Mouse (Mus musculus) lung, embryonic 15.5 days (tissue): ENCODE measurements around the gene Rnf145. TPM values are rescaled to one million over a fixed set of nuclear protein-coding genes. Genes with fewer than 3 reads are reported as not detected.

Experiments used
- ATAC-seq: fragments of 200-750 bp; cut with Nextera tagmentation; 2 replicates; pipeline ENCODE4 v1.8.0; 2017; ENCODE audit warnings: moderate number of reproducible peaks, borderline replicate concordance; ENCODE audit not compliant: low FRiP score, low TSS enrichment; ENCODE audit errors: extremely low read depth
- H3K27ac ChIP-seq: fragments of 300-500 bp; sonication (generic); 2 replicates; pipeline ENCODE4 v1.5.1; 2015; ENCODE audit warnings: moderate library complexity, mild to moderate bottlenecking, inconsistent platforms
- H3K27me3 ChIP-seq: fragments of 300-500 bp; sonication (generic); 2 replicates; pipeline ENCODE4 v1.6.1; 2015; ENCODE audit warnings: inconsistent platforms
- H3K36me3 ChIP-seq: fragments of 300-500 bp; sonication (generic); 2 replicates; pipeline ENCODE4 v1.6.1; 2015; ENCODE audit warnings: inconsistent platforms
- H3K4me1 ChIP-seq: fragments of 300-500 bp; sonication (generic); 2 replicates; pipeline ENCODE4 v1.6.1; 2015; ENCODE audit warnings: inconsistent platforms
- H3K4me2 ChIP-seq: fragments of 300-500 bp; sonication (generic); 2 replicates; pipeline ENCODE4 v1.6.1; 2015; ENCODE audit warnings: inconsistent platforms, mild to moderate bottlenecking, moderate library complexity
- H3K4me3 ChIP-seq: fragments of 300-500 bp; sonication (generic); 2 replicates; pipeline ENCODE4 v1.5.1; 2015; ENCODE audit warnings: mild to moderate bottlenecking, inconsistent platforms
- H3K9ac ChIP-seq: fragments of 300-500 bp; sonication (generic); 2 replicates; pipeline ENCODE4 v1.6.1; 2015; ENCODE audit warnings: inconsistent platforms
- H3K9me3 ChIP-seq: fragments of 300-500 bp; sonication (generic); 2 replicates; pipeline ENCODE4 v1.6.1; 2016; ENCODE audit warnings: inconsistent platforms
- WGBS: fragments of 180-500 bp; shearing (Covaris S2); methylation state at CpG from one replicate; pipeline ENCODE4 v1.1.7; 2015; 5-methylcytosine and 5-hydroxymethylcytosine counted together
- polyA plus RNA-seq: library from polyadenylated mRNA; unstranded; fragments of >200 nt; fragmentation: Nextera tagmentation; extraction: Ambion mirVana; gene quantifications from 2 replicates; pipeline ENCODE4 v1.2.1, GENCODE M21; 2015

The Rnf145 gene
- polyA plus RNA-seq, 1 experiment from 2014 or later: 77.2 TPM

GRCm38 (mm10) chr11:44539291-44539930 lies 20.6 kb downstream of the Rnf145 start:
- H3K9ac ChIP-seq: no peak overlapping the region
- H3K36me3 ChIP-seq: no peaks in the 10 kb centered on the region
- H3K4me1 ChIP-seq: peaks cover 15% of the 10 kb centered on the region
- H3K9me3 ChIP-seq: no peaks in the 10 kb centered on the region
- H3K4me2 ChIP-seq: no peak overlapping the region
- ATAC-seq: no peak
- 63% methylated on average over 10 of the region's 10 CpGs for WGBS
- H3K27me3 ChIP-seq: no peaks in the 10 kb centered on the region
- H3K27ac ChIP-seq: no peak overlapping the region
- H3K4me3 ChIP-seq: no peak overlapping the region

- no peak for ATAC-seq
- H3K4me2 ChIP-seq: no peak overlapping the region
- peaks cover 23% of the 10 kb centered on the region for H3K4me1 ChIP-seq
- H3K9ac ChIP-seq: no peak overlapping the region
- no peaks in the 10 kb centered on the region for H3K9me3 ChIP-seq
- H3K27ac ChIP-seq: no peak overlapping the region
- H3K27me3 ChIP-seq: no peaks in the 10 kb centered on the region
- H3K36me3 ChIP-seq: no peaks in the 10 kb centered on the region
- WGBS: 87% methylated on average over 9 of the region's 9 CpGs
- no peak overlapping the region for H3K4me3 ChIP-seq
These were observed 21.5 kb downstream of the Rnf145 start for GRCm38 (mm10) chr11:44540243-44540642.

GRCm38 (mm10) chr11:44541280-44541679 lies 22.5 kb downstream of the Rnf145 start:
- ATAC-seq: no peak

GRCm38 (mm10) chr11:44541813-44542212 lies 23.0 kb downstream of the Rnf145 start:
- ATAC-seq: no peak
- Histone ChIP-seq H3K4me2 (no peak overlapping the region), H3K9me3 (no peaks in the 10 kb centered on the region), H3K36me3 (peaks cover 4% of the 10 kb centered on the region; the same call in 1 of the 2 replicates), H3K27me3 (no peaks in the 10 kb centered on the region), H3K27ac (no peak overlapping the region), H3K4me3 (no peak overlapping the region), H3K4me1 (peaks cover 25% of the 10 kb centered on the region), H3K9ac (no peak overlapping the region)
- WGBS: 72% methylated on average over 4 of the region's 4 CpGs

More at GRCm38 (mm10) chr11:44541280-44541679, 22.5 kb downstream of the Rnf145 start:
- Histone ChIP-seq H3K27me3 (no peaks in the 10 kb centered on the region), H3K4me2 (no peak overlapping the region), H3K4me1 (peaks cover 25% of the 10 kb centered on the region), H3K9ac (no peak overlapping the region), H3K4me3 (no peak overlapping the region), H3K27ac (no peak overlapping the region), H3K9me3 (no peaks in the 10 kb centered on the region), H3K36me3 (0 out of 2 replicates have a peak, but pooled peaks cover 4% of the 10 kb centered on the region)
- 81% methylated on average over 5 of the region's 5 CpGs for WGBS

- ATAC-seq: no peak
- H3K27ac ChIP-seq: no peak overlapping the region
- H3K36me3 ChIP-seq: peaks cover 17% of the 10 kb centered on the region
- H3K4me1 ChIP-seq: peaks cover 18% of the 10 kb centered on the region
- no peak overlapping the region for H3K4me3 ChIP-seq
- no peaks in the 10 kb centered on the region for H3K27me3 ChIP-seq
- H3K9me3 ChIP-seq: no peaks in the 10 kb centered on the region
- no peak overlapping the region for H3K4me2 ChIP-seq
- 71% methylated on average over 5 of the region's 5 CpGs for WGBS
- no peak overlapping the region for H3K9ac ChIP-seq
These were observed 24.8 kb downstream of the Rnf145 start for GRCm38 (mm10) chr11:44543593-44543992.

- ATAC-seq: no peak
These were observed 25.2 kb downstream of the Rnf145 start for GRCm38 (mm10) chr11:44543996-44544395.

GRCm38 (mm10) chr11:44545181-44545580 lies 26.4 kb downstream of the Rnf145 start:
- Histone ChIP-seq H3K9ac (no peak overlapping the region), H3K27me3 (no peaks in the 10 kb centered on the region), H3K9me3 (no peaks in the 10 kb centered on the region), H3K27ac (0 out of 2 replicates have a peak overlapping the region, but pooled peaks have one; percentile 3), H3K36me3 (peaks cover 32% of the 10 kb centered on the region), H3K4me1 (peaks cover 14% of the 10 kb centered on the region; the same call in 1 of the 2 replicates), H3K4me2 (no peak overlapping the region), H3K4me3 (no peak overlapping the region)
- 34% methylated on average over 7 of the region's 7 CpGs for WGBS
- ATAC-seq: peak; percentile 29; the same call in 1 of the 2 replicates

More at GRCm38 (mm10) chr11:44543996-44544395, 25.2 kb downstream of the Rnf145 start:
- Histone ChIP-seq H3K4me2 (no peak overlapping the region), H3K4me3 (no peak overlapping the region), H3K36me3 (peaks cover 21% of the 10 kb centered on the region), H3K27ac (no peak overlapping the region; the same call in 1 of the 2 replicates), H3K9me3 (no peaks in the 10 kb centered on the region), H3K27me3 (no peaks in the 10 kb centered on the region), H3K9ac (no peak overlapping the region), H3K4me1 (peaks cover 16% of the 10 kb centered on the region; the same call in 1 of the 2 replicates)
- 53% methylated on average over 6 of the region's 6 CpGs for WGBS

- no peak overlapping the region for H3K27ac ChIP-seq
- no peaks in the 10 kb centered on the region for H3K27me3 ChIP-seq
- WGBS: 79% methylated on average over 8 of the region's 8 CpGs
- no peak overlapping the region for H3K4me3 ChIP-seq
- H3K36me3 ChIP-seq: peaks cover 43% of the 10 kb centered on the region
- no peak overlapping the region for H3K4me2 ChIP-seq
- no peaks in the 10 kb centered on the region for H3K9me3 ChIP-seq
- ATAC-seq: no peak
- H3K9ac ChIP-seq: no peak overlapping the region
- peaks cover 14% of the 10 kb centered on the region; the same call in 1 of the 2 replicates for H3K4me1 ChIP-seq
These were observed 27.5 kb downstream of the Rnf145 start for GRCm38 (mm10) chr11:44546250-44546649.

GRCm38 (mm10) chr11:44547651-44548196 lies 29.0 kb downstream of the Rnf145 start:
- Histone ChIP-seq H3K4me1 (peaks cover 14% of the 10 kb centered on the region; the same call in 1 of the 2 replicates), H3K9ac (no peak overlapping the region), H3K27me3 (no peaks in the 10 kb centered on the region), H3K4me2 (no peak overlapping the region), H3K36me3 (peaks cover 55% of the 10 kb centered on the region), H3K4me3 (no peak overlapping the region), H3K27ac (no peak overlapping the region), H3K9me3 (no peaks in the 10 kb centered on the region)
- no peak for ATAC-seq
- WGBS: 86% methylated on average over 8 of the region's 8 CpGs

- ATAC-seq: no peak
- H3K9me3 ChIP-seq: no peaks in the 10 kb centered on the region
- peaks cover 65% of the 10 kb centered on the region for H3K36me3 ChIP-seq
- WGBS: 92% methylated on average over 12 of the region's 12 CpGs
- no peak overlapping the region for H3K4me3 ChIP-seq
- H3K4me2 ChIP-seq: no peak overlapping the region
- H3K27me3 ChIP-seq: no peaks in the 10 kb centered on the region
- H3K9ac ChIP-seq: no peak overlapping the region
- peaks cover 14% of the 10 kb centered on the region; the same call in 1 of the 2 replicates for H3K4me1 ChIP-seq
- no peak overlapping the region for H3K27ac ChIP-seq
These were observed 30.1 kb downstream of the Rnf145 start for GRCm38 (mm10) chr11:44548816-44549215.

- peaks cover 65% of the 10 kb centered on the region for H3K36me3 ChIP-seq
- H3K27ac ChIP-seq: no peak overlapping the region
- peaks cover 10% of the 10 kb centered on the region; the same call in 1 of the 2 replicates for H3K4me1 ChIP-seq
- no peak overlapping the region for H3K9ac ChIP-seq
- no peak overlapping the region for H3K4me2 ChIP-seq
- no peak for ATAC-seq
- no peak overlapping the region for H3K4me3 ChIP-seq
- H3K9me3 ChIP-seq: no peaks in the 10 kb centered on the region
- WGBS: 87% methylated on average over 10 of the region's 10 CpGs
- no peaks in the 10 kb centered on the region for H3K27me3 ChIP-seq
These were observed 30.9 kb downstream of the Rnf145 start for GRCm38 (mm10) chr11:44549511-44550278.

- Histone ChIP-seq H3K4me3 (no peak overlapping the region), H3K4me2 (no peak overlapping the region), H3K9me3 (no peaks in the 10 kb centered on the region), H3K4me1 (0 out of 2 replicates have a peak, but pooled peaks cover 2% of the 10 kb centered on the region), H3K36me3 (peaks cover 68% of the 10 kb centered on the region), H3K27me3 (no peaks in the 10 kb centered on the region), H3K9ac (no peak overlapping the region), H3K27ac (no peak overlapping the region)
- ATAC-seq: no peak
- WGBS: 86% methylated on average over 6 of the region's 6 CpGs
These were observed 32.2 kb downstream of the Rnf145 start for GRCm38 (mm10) chr11:44550996-44551395.
